Mouse (Mus musculus) MEL (cell line): ENCODE results near the gene Ddhd1. TPM values are rescaled to one million over a fixed set of nuclear protein-coding genes. Genes with fewer than 3 reads are reported as not detected.

ENCODE experiments used
- DNase-seq: peaks from one replicate; pipeline ENCODE4 v3.0.0; 2011; ENCODE audit warnings: low read depth, low spot score
- H3K27ac ChIP-seq: 2 replicates; pipeline ENCODE4 v1.5.1; 2012; ENCODE audit warnings: low read depth, mild to moderate bottlenecking, control low read depth, low read length, moderate library complexity; ENCODE audit not compliant: control insufficient read depth
- H3K27me3 ChIP-seq, 2 experiments: fragments of 150-350 bp in 1 of 2; sonication (generic) in 1 of 2; 2 replicates each; pipeline ENCODE4 v1.6.1; 2012; ENCODE audit warnings: low read length in 2 of 2, mild to moderate bottlenecking in 2 of 2, improper control_type of control experiment in 1 of 2, moderate library complexity in 1 of 2; ENCODE audit not compliant: insufficient read depth in 2 of 2, control insufficient read depth in 1 of 2
- H3K36me3 ChIP-seq, 2 experiments: 2 replicates each; pipeline ENCODE4 v1.6.1; 2012 to 2014; ENCODE audit warnings: low read length in 2 of 2, improper control_type of control experiment in 1 of 2, inconsistent platforms in 1 of 2, mild to moderate bottlenecking in 1 of 2; ENCODE audit not compliant: insufficient read depth in 2 of 2, control insufficient read depth in 1 of 2
- H3K4me1 ChIP-seq, 2 experiments: fragments of 150-350 bp in 1 of 2; sonication (generic) in 1 of 2; 2 replicates each; pipeline ENCODE4 v1.6.1; 2012; ENCODE audit warnings: low read length in 2 of 2, improper control_type of control experiment in 1 of 2, mild to moderate bottlenecking in 1 of 2; ENCODE audit not compliant: insufficient read depth in 2 of 2, control insufficient read depth in 1 of 2
- H3K4me3 ChIP-seq, 2 experiments: fragments of 150-350 bp in 1 of 2; sonication (generic) in 1 of 2; 2 replicates each; pipeline ENCODE4 v1.5.1; 2012; ENCODE audit warnings: low read depth in 2 of 2, low read length in 2 of 2, mild to moderate bottlenecking in 2 of 2, moderate library complexity in 2 of 2, control low read depth in 1 of 2, improper control_type of control experiment in 1 of 2; ENCODE audit not compliant: control insufficient read depth in 1 of 2, insufficient read depth in 1 of 2
- H3K79me2 ChIP-seq: 2 replicates; pipeline ENCODE4 v1.6.1; 2012; ENCODE audit warnings: mild to moderate bottlenecking, low read length, moderate library complexity; ENCODE audit not compliant: control insufficient read depth, poor library complexity, insufficient read depth
- H3K9ac ChIP-seq: 2 replicates; pipeline ENCODE4 v1.6.1; 2012; ENCODE audit warnings: low read depth, mild to moderate bottlenecking, control low read depth, low read length, moderate library complexity; ENCODE audit not compliant: control insufficient read depth, poor library complexity, severe bottlenecking
- H3K9me3 ChIP-seq: fragments of 150-350 bp; sonication (generic); replicated peaks from 2 replicates; pipeline ENCODE4 v1.6.1; 2012; ENCODE audit warnings: mild to moderate bottlenecking, low read length, improper control_type of control experiment, moderate library complexity; ENCODE audit not compliant: insufficient read depth
- CHD2 ChIP-seq: IDR thresholded peaks from 2 replicates; pipeline ENCODE4 v1.6.1; 2011; ENCODE audit warnings: low read length, improper control_type of control experiment
- CTCF ChIP-seq, 3 experiments: IDR thresholded peaks in 2 of 3; conservative IDR thresholded peaks in 1 of 3; 2 replicates each; pipeline ENCODE4 v1.5.1; 2011 to 2012; ENCODE audit warnings: low read length in 3 of 3, low read depth in 2 of 3, mild to moderate bottlenecking in 2 of 3, improper control_type of control experiment in 1 of 3, inconsistent platforms in 1 of 3, mixed read lengths in 1 of 3, moderate library complexity in 1 of 3; ENCODE audit not compliant: control insufficient read depth in 1 of 3, insufficient read depth in 1 of 3, poor library complexity in 1 of 3, severe bottlenecking in 1 of 3
- ELF1 ChIP-seq: IDR thresholded peaks from 2 replicates; pipeline ENCODE4 v1.6.1; 2014; ENCODE audit warnings: low read depth, mild to moderate bottlenecking, inconsistent platforms, low read length, improper control_type of control experiment, moderate library complexity
- EP300 ChIP-seq, 2 experiments: IDR thresholded peaks; 2 replicates each; pipeline ENCODE4 v1.6.1; 2011; ENCODE audit warnings: improper control_type of control experiment in 2 of 2, low read length in 2 of 2, low read depth in 1 of 2, mild to moderate bottlenecking in 1 of 2
- HCFC1 ChIP-seq: IDR thresholded peaks from 2 replicates; pipeline ENCODE4 v1.6.1; 2012; ENCODE audit warnings: low read depth, mild to moderate bottlenecking, inconsistent platforms, low read length, improper control_type of control experiment, moderate library complexity
- MAX ChIP-seq: IDR thresholded peaks from 2 replicates; pipeline ENCODE4 v1.6.1; 2011; ENCODE audit warnings: low read length, improper control_type of control experiment
- MAZ ChIP-seq: IDR thresholded peaks from 2 replicates; pipeline ENCODE4 v1.6.1; 2012; ENCODE audit warnings: low read depth, mild to moderate bottlenecking, inconsistent platforms, low read length, improper control_type of control experiment
- MXI1 ChIP-seq: IDR thresholded peaks from 2 replicates; pipeline ENCODE4 v1.6.1; 2011; ENCODE audit warnings: mild to moderate bottlenecking, low read depth, low read length, improper control_type of control experiment
- MYB ChIP-seq: IDR thresholded peaks from 2 replicates; pipeline ENCODE4 v1.6.1; 2011; ENCODE audit warnings: mild to moderate bottlenecking, low read depth, low read length, improper control_type of control experiment
- MYC ChIP-seq: IDR thresholded peaks from 2 replicates; pipeline ENCODE4 v1.6.1; 2011; ENCODE audit warnings: low read depth, mild to moderate bottlenecking, low read length, improper control_type of control experiment, moderate library complexity
- POLR2AphosphoS2 ChIP-seq: IDR thresholded peaks from 2 replicates; pipeline ENCODE4 v1.6.1; 2011; ENCODE audit warnings: low read length, improper control_type of control experiment
- POLR2AphosphoS5 ChIP-seq: IDR thresholded peaks from 2 replicates; pipeline ENCODE4 v1.6.1; 2012; ENCODE audit warnings: low read depth, borderline replicate concordance, mild to moderate bottlenecking, inconsistent platforms, low read length, moderate library complexity, mixed read lengths
- RAD21 ChIP-seq: IDR thresholded peaks from 2 replicates; pipeline ENCODE4 v1.6.1; 2011; ENCODE audit warnings: mild to moderate bottlenecking, low read depth, low read length, improper control_type of control experiment
- RCOR1 ChIP-seq: IDR thresholded peaks from 2 replicates; pipeline ENCODE4 v1.6.1; 2012; ENCODE audit warnings: low read depth, mild to moderate bottlenecking, inconsistent platforms, low read length, improper control_type of control experiment
- SIN3A ChIP-seq: IDR thresholded peaks from 2 replicates; pipeline ENCODE4 v1.6.1; 2012; ENCODE audit warnings: low read length, improper control_type of control experiment, inconsistent platforms
- SMC3 ChIP-seq: IDR thresholded peaks from 2 replicates; pipeline ENCODE4 v1.6.1; 2011; ENCODE audit warnings: low read depth, low read length, improper control_type of control experiment
- TBP ChIP-seq: IDR thresholded peaks from 2 replicates; pipeline ENCODE4 v1.8.0; 2011; ENCODE audit warnings: low read depth, low read length, improper control_type of control experiment
- TCF12 ChIP-seq: IDR thresholded peaks from 2 replicates; pipeline ENCODE4 v1.6.1; 2014; ENCODE audit warnings: low read depth, mild to moderate bottlenecking, inconsistent platforms, low read length, improper control_type of control experiment, moderate library complexity
- USF1 ChIP-seq: IDR thresholded peaks from 2 replicates; pipeline ENCODE4 v1.6.1; 2014; ENCODE audit warnings: low read depth, mild to moderate bottlenecking, inconsistent platforms, low read length, improper control_type of control experiment, moderate library complexity
- USF2 ChIP-seq, 2 experiments: IDR thresholded peaks; 2 replicates each; pipeline ENCODE4 v1.6.1; 2011 to 2012; ENCODE audit warnings: improper control_type of control experiment in 2 of 2, low read length in 2 of 2, borderline replicate concordance in 1 of 2, inconsistent platforms in 1 of 2, low read depth in 1 of 2, mild to moderate bottlenecking in 1 of 2; ENCODE audit not compliant: insufficient read depth in 1 of 2
- ZC3H11A ChIP-seq: IDR thresholded peaks from 2 replicates; pipeline ENCODE4 v1.6.1; 2012; ENCODE audit warnings: low read depth, mild to moderate bottlenecking, inconsistent platforms, low read length, improper control_type of control experiment
- ZKSCAN1 ChIP-seq: IDR thresholded peaks from 2 replicates; pipeline ENCODE4 v1.6.1; 2012; ENCODE audit warnings: low read depth, mild to moderate bottlenecking, inconsistent platforms, low read length, improper control_type of control experiment, moderate library complexity
- polyA plus RNA-seq, 2 experiments: library from polyadenylated mRNA; stranded (reverse) in 1 of 2; unstranded in 1 of 2; fragments of >175 nt in 1 of 2; fragments of >200 nt in 1 of 2; gene quantifications; 2 replicates each; pipeline versions ENCODE4 v1.2.1 to v1.2.4; 2012; ENCODE audit warnings: low replicate concordance in 2 of 2, low read depth in 1 of 2; ENCODE audit not compliant: insufficient read length in 2 of 2, insufficient read depth in 1 of 2, missing spikeins in 1 of 2
- total RNA-seq: library from RNA; depleted of rRNA; stranded (reverse); fragments of 300-350 nt; gene quantifications from 2 replicates; pipeline ENCODE4 v1.2.3, GENCODE M21; 2012

The Ddhd1 gene
- total and polyA plus RNA-seq, 3 experiments, result 9.0 to 14.3 TPM; not detected in 1

DNA sequence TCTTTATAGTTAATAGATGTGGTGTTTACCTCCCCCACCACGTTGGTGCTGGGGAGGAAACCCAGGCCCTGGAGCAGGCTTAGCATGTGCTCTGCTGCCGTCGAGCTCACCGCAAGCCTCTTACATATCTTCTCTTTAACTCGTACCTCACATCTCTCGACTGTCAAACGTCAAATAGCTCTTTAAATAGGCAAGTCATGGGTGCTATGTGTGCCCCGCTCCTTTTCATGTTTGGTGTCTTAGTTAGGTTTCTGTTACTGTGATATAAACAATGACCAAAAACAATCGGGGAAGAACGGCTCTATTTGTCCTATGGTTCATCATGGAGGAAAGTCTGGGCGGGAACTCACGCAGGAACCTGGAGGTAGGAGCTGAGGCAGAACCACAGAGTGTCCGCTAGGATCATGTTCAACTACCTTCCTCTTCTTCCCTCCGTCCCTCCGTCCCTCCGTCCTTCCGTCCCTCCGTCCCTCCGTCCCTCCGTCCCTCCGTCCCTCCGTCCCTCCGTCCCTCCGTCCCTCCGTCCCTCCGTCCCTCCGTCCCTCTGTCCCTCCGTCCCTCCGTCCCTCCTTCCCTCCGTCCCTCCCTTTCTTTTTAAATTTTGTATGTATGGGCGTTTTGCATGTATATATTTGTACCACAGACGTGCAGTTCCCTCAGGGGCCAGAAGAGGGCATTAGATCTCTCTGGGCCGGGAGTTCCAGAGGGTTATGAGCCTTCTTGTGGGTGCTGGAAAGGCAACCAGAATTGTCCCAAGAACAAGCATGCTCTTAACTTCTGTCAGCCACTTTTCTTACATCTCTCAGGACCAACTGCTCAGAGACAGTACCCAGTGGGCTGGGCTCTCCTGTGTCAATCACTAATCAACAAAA lies 91.6 kb downstream of the Ddhd1 start:
- no peak overlapping the region for H3K27ac ChIP-seq
- no peaks in the 10 kb centered on the region for H3K4me1 ChIP-seq
- H3K27me3 ChIP-seq, result no peaks in the 10 kb centered on the region
- DNase-seq, result peak; percentile 72
- TF ChIP-seq ZC3H11A, result peak; percentile 70
- peak; percentile 73 to 78 (median 77) for TF ChIP-seq CTCF (IDR thresholded peaks at IDR 0.05 in 2 of 3, conservative IDR thresholded peaks at IDR 0.05 in 1 of 3; ENCODE audit: control insufficient read depth in 1 of 3, insufficient read depth in 1 of 3, low read depth in 2 of 3, low read length in 3 of 3, poor library complexity in 1 of 3, severe bottlenecking in 1 of 3)
- TF ChIP-seq RCOR1, result no peak
- TF ChIP-seq RAD21, result peak; percentile 70
- TF ChIP-seq SMC3, result peak; percentile 84
- TF ChIP-seq, all 39 proteins: peak for 4
- no peaks in the 10 kb centered on the region for H3K79me2 ChIP-seq
- H3K4me3 ChIP-seq, result peak overlapping the region in 1 of 2 experiments; percentile 44; a peak in 1 of 4 replicates
- peak overlapping the region; percentile 30; the same call in 1 of the 2 replicates for H3K9ac ChIP-seq
- H3K9me3 ChIP-seq, result no peaks in the 10 kb centered on the region
- H3K36me3 ChIP-seq, result no peaks in the 10 kb centered on the region

DNA sequence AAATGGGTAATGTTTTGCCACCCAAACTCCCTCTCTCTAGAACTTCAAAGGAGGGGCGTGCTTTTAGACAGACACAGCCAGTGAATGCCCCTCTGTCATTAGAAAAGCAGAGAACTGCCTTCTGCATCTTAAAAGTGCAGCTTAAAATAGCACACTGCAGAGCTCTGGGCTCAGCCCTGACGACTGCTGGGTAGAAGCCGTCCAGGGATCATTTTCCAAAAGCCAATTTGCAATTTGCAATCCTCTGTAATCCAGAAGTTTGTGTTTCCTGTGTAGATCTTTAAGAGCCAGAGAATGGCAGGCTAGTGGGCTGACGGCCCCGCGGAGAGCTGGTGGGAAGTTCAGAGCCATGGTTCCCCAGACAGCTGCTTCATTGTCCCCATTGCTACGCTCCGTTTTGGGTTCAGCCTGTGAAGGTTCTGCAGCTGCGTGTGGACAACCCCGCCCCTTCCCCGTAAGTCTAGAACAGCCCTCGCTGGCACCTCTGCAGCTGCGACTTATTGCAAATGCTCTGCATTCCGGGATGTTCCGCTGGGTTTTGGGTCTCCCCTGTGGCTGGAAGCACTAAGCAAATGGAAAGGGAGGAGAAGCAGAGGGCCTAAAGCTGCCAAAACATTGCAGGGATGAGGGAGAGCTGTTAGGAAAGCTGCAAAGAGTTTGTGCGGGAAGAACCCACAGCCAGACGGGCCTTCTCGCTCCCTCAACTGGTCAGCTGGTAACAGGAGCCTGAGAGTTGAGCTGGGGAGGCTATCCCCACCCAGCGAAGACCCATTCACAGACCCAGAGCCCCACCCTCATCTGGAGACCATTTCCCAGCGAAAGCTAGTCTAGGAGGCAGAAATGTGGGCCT lies 92.5 kb downstream of the Ddhd1 start:
- no peak for DNase-seq
- Histone ChIP-seq H3K36me3 (no peaks in the 10 kb centered on the region), H3K9ac (no peak overlapping the region), H3K79me2 (no peaks in the 10 kb centered on the region), H3K4me1 (no peaks in the 10 kb centered on the region), H3K27me3 (no peaks in the 10 kb centered on the region), H3K4me3 (no peak overlapping the region), H3K27ac (no peak overlapping the region), H3K9me3 (no peaks in the 10 kb centered on the region)
- TF ChIP-seq HCFC1 (no peak), ZC3H11A (no peak), USF1 (no peak), POLR2AphosphoS5 (no peak)

GRCm38 (mm10) chr14:45563577-45563976 lies 94.4 kb downstream of the Ddhd1 start:
- H3K27ac ChIP-seq, result no peak overlapping the region
- no peaks in the 10 kb centered on the region for H3K9me3 ChIP-seq
- H3K79me2 ChIP-seq, result no peaks in the 10 kb centered on the region
- no peak overlapping the region for H3K9ac ChIP-seq
- H3K4me3 ChIP-seq, result no peak overlapping the region
- no peaks in the 10 kb centered on the region for H3K4me1 ChIP-seq
- no peaks in the 10 kb centered on the region for H3K27me3 ChIP-seq
- no peak for DNase-seq
- no peaks in the 10 kb centered on the region for H3K36me3 ChIP-seq
- TF ChIP-seq TCF12 (no peak), USF2 (IDR thresholded peaks at IDR 0.05; ENCODE audit: borderline replicate concordance in 1 of 2, insufficient read depth in 1 of 2, low read depth in 1 of 2, low read length in 2 of 2) (no peak), MXI1 (no peak), TBP (no peak), MAX (no peak), ZKSCAN1 (no peak), MYC (no peak), POLR2AphosphoS2 (no peak), SMC3 (no peak), EP300 (IDR thresholded peaks at IDR 0.05; ENCODE audit: low read depth in 1 of 2, low read length in 2 of 2) (no peak), MYB (no peak), SIN3A (no peak), CHD2 (no peak), RAD21 (no peak), MAZ (no peak), ELF1 (no peak), CTCF (IDR thresholded peaks at IDR 0.05 in 2 of 3, conservative IDR thresholded peaks at IDR 0.05 in 1 of 3; ENCODE audit: control insufficient read depth in 1 of 3, insufficient read depth in 1 of 3, low read depth in 2 of 3, low read length in 3 of 3, poor library complexity in 1 of 3, severe bottlenecking in 1 of 3) (no peak)
